Mouse (Mus musculus): ENCODE results near the gene Pikfyve. TPM values are rescaled to one million over a fixed set of nuclear protein-coding genes. Genes with fewer than 3 reads are reported as not detected.

Pikfyve gene
- polyA plus RNA-seq (2017; shearing (Covaris generic)) = 10 to 100 TPM; 17.2 to 22.1 TPM

DNA sequence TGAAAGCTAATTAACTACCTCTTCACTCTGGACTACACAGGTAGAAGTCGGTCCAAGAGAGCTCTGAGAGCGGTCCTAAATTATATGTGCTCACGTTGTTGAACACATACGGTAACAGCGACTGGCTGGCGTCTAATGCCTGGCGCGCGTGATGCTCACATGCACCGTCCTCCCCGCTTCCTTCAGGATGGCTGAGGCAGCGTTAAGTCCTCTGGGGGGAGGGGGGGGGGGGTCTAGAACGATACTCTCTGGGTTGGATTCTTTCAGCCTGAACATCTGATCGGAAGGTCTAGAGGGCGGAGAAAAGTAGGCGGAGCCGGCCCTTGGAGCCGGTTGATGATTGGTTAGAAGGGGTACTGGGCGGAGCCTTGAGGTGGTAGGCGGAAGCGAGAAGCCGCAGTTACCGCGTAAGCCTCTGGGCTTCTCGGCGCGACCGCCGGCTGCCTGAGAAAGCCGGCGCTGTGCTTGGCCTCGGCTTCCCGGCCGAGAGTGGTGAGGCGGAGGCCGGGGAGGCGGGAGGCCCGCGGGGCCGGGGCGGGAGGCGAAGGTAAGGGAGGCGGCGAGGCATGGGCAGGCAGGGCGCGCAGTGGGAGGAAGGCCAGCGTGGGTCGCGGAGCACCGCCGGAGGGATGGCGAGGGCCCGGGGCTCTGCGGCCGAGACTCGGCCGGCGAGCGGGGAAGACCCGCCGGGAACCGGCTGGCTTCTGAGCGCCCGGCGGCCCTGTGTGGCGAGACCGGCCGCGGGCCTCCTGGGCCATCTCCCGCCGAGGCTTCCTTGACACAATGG lies at the start of gene Pikfyve, which contains the start of gene Idh1:
Gene Pikfyve (plus strand): TSS at position 397 of the 787 bp plus-strand sequence.
Gene Idh1 (minus strand): TSS at position 214 of the 787 bp plus-strand sequence.

DNA sequence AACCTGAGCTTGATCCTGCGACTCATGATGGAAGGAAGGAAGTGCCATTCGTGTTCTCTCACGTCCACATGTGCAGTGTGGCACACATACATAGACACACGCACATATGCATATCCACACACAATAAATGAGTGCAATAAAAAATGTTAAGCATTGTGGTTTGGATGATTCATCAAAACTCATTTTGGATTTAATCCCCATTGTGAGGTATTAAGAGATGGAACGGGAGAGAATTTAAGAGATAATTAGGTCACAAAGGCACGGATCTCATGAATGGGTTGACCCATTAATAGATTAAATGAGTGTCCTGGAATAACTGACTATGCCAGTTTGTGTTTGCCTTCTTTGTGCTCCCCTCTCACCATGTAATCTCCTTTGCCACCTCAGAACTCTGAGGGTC lies 95.3 kb downstream of the Pikfyve start, which contains the start of gene Pth2r:
Gene Pth2r (plus strand): TSS at position 301 of the 400 bp plus-strand sequence.

Other genes with a start within 250 kb of the Pikfyve start
- gene Plekhm3, start 229.9 kb upstream of the Pikfyve start, polyA plus RNA-seq (2017; shearing (Covaris generic)) = 1 to 10 TPM; 7.1 to 9.5 TPM
- gene Akr1cl, start 153.9 kb upstream of the Pikfyve start, polyA plus RNA-seq (2017; shearing (Covaris generic)) = 1 to 10 TPM in 1 of 2 experiments, under 1 TPM in 1; 0.43 to 4.0 TPM
- gene Cryge, start 135.5 kb upstream of the Pikfyve start, polyA plus RNA-seq (2017; shearing (Covaris generic)) = not detected
- gene Crygd, start 123.2 kb upstream of the Pikfyve start, polyA plus RNA-seq (2017; shearing (Covaris generic)) = not detected
- under 1 TPM in 1 of 2 experiments, not detected in 1; 0.64 TPM for gene Crygc, start 113.0 kb upstream of the Pikfyve start, polyA plus RNA-seq (2017; shearing (Covaris generic))
- gene Crygb, start 104.4 kb upstream of the Pikfyve start, polyA plus RNA-seq (2017; shearing (Covaris generic)) = not detected
- gene Cryga, start 83.3 kb upstream of the Pikfyve start, polyA plus RNA-seq (2017; shearing (Covaris generic)) = not detected
- gene Gm28845, start 67.1 kb upstream of the Pikfyve start, polyA plus RNA-seq (2017; shearing (Covaris generic)) = not detected
- under 1 TPM in 1 of 2 experiments, not detected in 1; 0.18 TPM for gene D630023F18Rik, start 63.5 kb upstream of the Pikfyve start, polyA plus RNA-seq (2017; shearing (Covaris generic))
- 10 to 100 TPM; 10.4 to 11.6 TPM for gene Idh1, start 183 bp upstream of the Pikfyve start, polyA plus RNA-seq (2017; shearing (Covaris generic))
- gene Pth2r, start 95.4 kb downstream of the Pikfyve start, polyA plus RNA-seq (2017; shearing (Covaris generic)) = under 1 TPM; 0.11 to 0.34 TPM

All from inflammation-experienced regulatory T-cells (primary cell).